Mouse (Mus musculus) thymus, adult 2 months (tissue): ENCODE results near the gene Apopt1.

ENCODE experiments used
- CTCF ChIP-seq: fragments of 200-500 bp; IDR thresholded peaks from 2 replicates; pipeline ENCODE4 v1.5.1; 2012; ENCODE audit warnings: mild to moderate bottlenecking, control low read depth, low read length, moderate library complexity, borderline replicate concordance; ENCODE audit not compliant: control insufficient read depth, poor library complexity, insufficient read depth; ENCODE audit errors: extremely low read depth
- POLR2A ChIP-seq: fragments of 200-500 bp; IDR thresholded peaks from 2 replicates; pipeline ENCODE4 v1.6.1; 2012; ENCODE audit warnings: mild to moderate bottlenecking, low read length, control low read depth, moderate library complexity; ENCODE audit not compliant: control insufficient read depth, poor library complexity, insufficient read depth; ENCODE audit errors: extremely low read depth

GRCm38 (mm10) chr12:111718656-111719055 lies 5.6 kb downstream of the Apopt1 start:
- no peak for TF ChIP-seq POLR2A
- no peak for TF ChIP-seq CTCF
